Mouse (Mus musculus) forebrain, embryonic 14.5 days (tissue): Measurements from ENCODE around the gene Pip4k2b. TPM values are rescaled to one million over a fixed set of nuclear protein-coding genes. Genes with fewer than 3 reads are reported as not detected.
"Not testable (repeated sequence)": the region's sequence is repeated elsewhere in the genome, so short reads cannot be mapped to it uniquely, and the experiment has no call there.

ENCODE experiments used
- ATAC-seq: fragments of 200-750 bp; cut with Nextera tagmentation; 2 replicates; pipeline ENCODE4 v1.8.0; 2017; ENCODE audit warnings: mild to moderate bottlenecking, moderate library complexity
- DNase-seq: peaks from one replicate; pipeline ENCODE4 v3.0.0-alpha.2; 2015; ENCODE audit warnings: low spot score
- H3K27ac ChIP-seq: fragments of 300-500 bp; sonication (generic); 2 replicates; pipeline ENCODE4 v1.5.1; 2014; ENCODE audit warnings: low read depth, mild to moderate bottlenecking, control low read depth, low read length, moderate library complexity
- H3K27me3 ChIP-seq: fragments of 300-500 bp; sonication (generic); replicated peaks from 2 replicates; pipeline ENCODE4 v1.6.1; 2014; ENCODE audit warnings: low read length, control low read depth, mixed read lengths; ENCODE audit not compliant: control insufficient read depth, insufficient read depth
- H3K36me3 ChIP-seq: fragments of 300-500 bp; sonication (generic); 2 replicates; pipeline ENCODE4 v1.6.1; 2014; ENCODE audit warnings: low read length, control low read depth; ENCODE audit not compliant: control insufficient read depth, insufficient read depth
- H3K4me1 ChIP-seq: fragments of 300-500 bp; sonication (generic); 2 replicates; pipeline ENCODE4 v1.6.1; 2014; ENCODE audit warnings: antibody characterized with exemption, low read length, control low read depth; ENCODE audit not compliant: control insufficient read depth, insufficient read depth
- H3K4me2 ChIP-seq: fragments of 300-500 bp; sonication (generic); 2 replicates; pipeline ENCODE4 v1.6.1; 2014; ENCODE audit warnings: mild to moderate bottlenecking, control low read depth, low read length
- H3K4me3 ChIP-seq: fragments of 300-500 bp; sonication (generic); 2 replicates; pipeline ENCODE4 v1.5.1; 2014; ENCODE audit warnings: low read depth, low read length, control low read depth
- H3K9ac ChIP-seq: fragments of 300-500 bp; sonication (generic); 2 replicates; pipeline ENCODE4 v1.6.1; 2014; ENCODE audit warnings: mild to moderate bottlenecking, low read length, control low read depth, moderate library complexity
- H3K9me3 ChIP-seq: fragments of 300-500 bp; sonication (generic); replicated peaks from 2 replicates; pipeline ENCODE4 v1.6.1; 2016; ENCODE audit warnings: low read length, control low read depth, mixed read lengths; ENCODE audit not compliant: control insufficient read depth
- WGBS: fragments of 180-500 bp; shearing (Covaris S2); extraction: QIAGEN DNeasy Blood & Tissue Kit; methylation state at CpG from one replicate; pipeline ENCODE4 v1.1.7; 2014; 5-methylcytosine and 5-hydroxymethylcytosine counted together
- polyA plus RNA-seq: library from polyadenylated mRNA; unstranded; fragments of >200 nt; fragmentation: Nextera tagmentation; extraction: Ambion mirVana; gene quantifications from 2 replicates; pipeline ENCODE4 v1.2.1, GENCODE M21; 2014

The Pip4k2b gene
- polyA plus RNA-seq, 1 experiment from 2014 or later = 6.9 TPM

GRCm38 (mm10) chr11:97743423-97743822 lies 1.1 kb downstream of the Pip4k2b start:
- 35% methylated on average over 9 of the region's 9 CpGs for WGBS
- Histone ChIP-seq H3K4me1 (peaks cover 15% of the 10 kb centered on the region), H3K9ac (peak overlapping the region; percentile 75), H3K27me3 (no peaks in the 10 kb centered on the region), H3K27ac (0 out of 2 replicates have a peak overlapping the region, but pooled peaks have one; percentile 94), H3K9me3 (no peaks in the 10 kb centered on the region), H3K4me2 (peak overlapping the region; percentile 66), H3K36me3 (peaks cover 25% of the 10 kb centered on the region), H3K4me3 (peak overlapping the region; percentile 69)
- no peak for ATAC-seq
- no peak for DNase-seq

GRCm38 (mm10) chr11:97742591-97742990 lies 1.9 kb downstream of the Pip4k2b start:
- Histone ChIP-seq H3K4me1 (peaks cover 15% of the 10 kb centered on the region), H3K9ac (peak overlapping the region; percentile 29; the same call in 1 of the 2 replicates), H3K27me3 (no peaks in the 10 kb centered on the region), H3K9me3 (no peaks in the 10 kb centered on the region), H3K27ac (no peak overlapping the region), H3K4me3 (no peak overlapping the region), H3K4me2 (peak overlapping the region; percentile 66), H3K36me3 (peaks cover 17% of the 10 kb centered on the region)
- no peak for DNase-seq
- ATAC-seq = no peak
- WGBS = 69% methylated on average over 9 of the region's 9 CpGs

- Histone ChIP-seq H3K27ac (no peak overlapping the region), H3K4me1 (peaks cover 15% of the 10 kb centered on the region), H3K9me3 (no peaks in the 10 kb centered on the region), H3K4me3 (no peak overlapping the region), H3K27me3 (no peaks in the 10 kb centered on the region), H3K4me2 (0 out of 2 replicates have a peak overlapping the region, but pooled peaks have one; percentile 5), H3K9ac (no peak overlapping the region), H3K36me3 (peaks cover 13% of the 10 kb centered on the region)
- 93% methylated on average over 5 of the region's 5 CpGs for WGBS
- no peak for DNase-seq
- ATAC-seq = no peak
Observed at GRCm38 (mm10) chr11:97742157-97742556, 2.3 kb downstream of the Pip4k2b start.

- peaks cover 15% of the 10 kb centered on the region for H3K4me1 ChIP-seq
- 43% methylated on average over 7 of the region's 7 CpGs for WGBS
- no peak overlapping the region for H3K27ac ChIP-seq
- no peaks in the 10 kb centered on the region for H3K27me3 ChIP-seq
- no peaks in the 10 kb centered on the region for H3K9me3 ChIP-seq
- DNase-seq = no peak
- no peaks in the 10 kb centered on the region for H3K36me3 ChIP-seq
- H3K9ac ChIP-seq = no peak overlapping the region
- ATAC-seq = no peak
- H3K4me2 ChIP-seq = no peak overlapping the region
- no peak overlapping the region for H3K4me3 ChIP-seq
Observed at GRCm38 (mm10) chr11:97740190-97740589, 4.3 kb downstream of the Pip4k2b start.

- peaks cover 15% of the 10 kb centered on the region for H3K4me1 ChIP-seq
- DNase-seq (no peak), ATAC-seq (no peak)
- no peaks in the 10 kb centered on the region for H3K36me3 ChIP-seq
- H3K27ac ChIP-seq = no peak overlapping the region
- H3K9me3 ChIP-seq = no peaks in the 10 kb centered on the region
- H3K9ac ChIP-seq = no peak overlapping the region
- 92% methylated on average over 3 of the region's 3 CpGs for WGBS
- no peaks in the 10 kb centered on the region for H3K27me3 ChIP-seq
- H3K4me3 ChIP-seq = no peak overlapping the region
- H3K4me2 ChIP-seq = no peak overlapping the region
Observed at GRCm38 (mm10) chr11:97739155-97739554, 5.3 kb downstream of the Pip4k2b start.

- H3K9ac ChIP-seq = no peak overlapping the region
- ATAC-seq (no peak), DNase-seq (no peak)
- no peaks in the 10 kb centered on the region for H3K27me3 ChIP-seq
- peaks cover 17% of the 10 kb centered on the region for H3K4me1 ChIP-seq
- no peaks in the 10 kb centered on the region for H3K36me3 ChIP-seq
- no peak overlapping the region for H3K4me2 ChIP-seq
- no peaks in the 10 kb centered on the region for H3K9me3 ChIP-seq
- H3K4me3 ChIP-seq = no peak overlapping the region
- no peak overlapping the region for H3K27ac ChIP-seq
- WGBS = 67% methylated on average over 6 of the region's 6 CpGs
Observed at GRCm38 (mm10) chr11:97738703-97739102, 5.8 kb downstream of the Pip4k2b start.

GRCm38 (mm10) chr11:97737600-97737999 lies 6.9 kb downstream of the Pip4k2b start:
- Histone ChIP-seq H3K9ac (no peak overlapping the region), H3K4me2 (no peak overlapping the region), H3K4me3 (no peak overlapping the region), H3K36me3 (no peaks in the 10 kb centered on the region), H3K27ac (no peak overlapping the region), H3K27me3 (no peaks in the 10 kb centered on the region), H3K9me3 (no peaks in the 10 kb centered on the region), H3K4me1 (peaks cover 7% of the 10 kb centered on the region)
- no peak for DNase-seq
- no peak for ATAC-seq
- 74% methylated on average over 4 of the region's 4 CpGs for WGBS

GRCm38 (mm10) chr11:97736645-97737044 lies 7.9 kb downstream of the Pip4k2b start:
- 87% methylated on average over 5 of the region's 5 CpGs for WGBS
- ATAC-seq = no peak
- no peak overlapping the region for H3K9ac ChIP-seq
- no peak overlapping the region for H3K27ac ChIP-seq
- no peak overlapping the region for H3K4me3 ChIP-seq
- DNase-seq = no peak
- peaks cover 2% of the 10 kb centered on the region; the same call in 1 of the 2 replicates for H3K4me1 ChIP-seq
- H3K36me3 ChIP-seq = peaks cover 6% of the 10 kb centered on the region
- no peaks in the 10 kb centered on the region for H3K27me3 ChIP-seq
- H3K9me3 ChIP-seq = no peaks in the 10 kb centered on the region
- H3K4me2 ChIP-seq = no peak overlapping the region

GRCm38 (mm10) chr11:97734810-97735209 lies 9.7 kb downstream of the Pip4k2b start:
- not testable (repeated sequence) for H3K27ac ChIP-seq, H3K4me3 ChIP-seq, H3K9me3 ChIP-seq, H3K9ac ChIP-seq, H3K4me1 ChIP-seq, H3K27me3 ChIP-seq, ATAC-seq, DNase-seq, H3K4me2 ChIP-seq
- H3K36me3 ChIP-seq = peaks cover 21% of the 10 kb centered on the region
- WGBS = 93% methylated on average over 5 of the region's 5 CpGs
